Mouse (Mus musculus): ENCODE results near the gene Mfn2.

DNA sequence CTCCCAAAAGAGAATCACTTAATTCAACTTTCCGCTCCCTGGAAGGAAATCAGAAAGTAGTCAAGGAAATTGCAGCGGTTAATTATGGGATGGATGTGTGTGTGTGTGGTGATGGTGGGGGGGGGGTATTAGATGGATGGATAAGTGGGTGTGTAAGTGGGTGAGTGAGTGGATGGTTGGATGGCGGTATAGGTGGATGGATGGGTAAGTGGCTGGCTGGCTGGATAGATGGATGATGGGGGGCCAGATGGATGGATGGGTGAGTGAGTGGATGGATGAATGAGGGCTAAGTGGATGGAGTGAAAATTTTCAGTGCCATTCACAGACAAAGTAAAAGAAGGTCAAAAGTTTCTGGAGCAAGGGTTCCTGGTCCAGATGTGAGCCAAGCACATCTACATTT is 32.5 kb upstream of the Mfn2 start:
- no peak for TF ChIP-seq MAFK (IDR thresholded peaks at IDR 0.05; ENCODE audit: insufficient read depth, low read depth, low read length)
- no peak for TF ChIP-seq ZC3H11A (IDR thresholded peaks at IDR 0.05; ENCODE audit: borderline replicate concordance, low read depth, low read length)
- TF ChIP-seq CHD2 (IDR thresholded peaks at IDR 0.05; ENCODE audit: low read depth, low read length): no peak
- TF ChIP-seq ZNF384 (IDR thresholded peaks at IDR 0.05; ENCODE audit: low read depth, low read length): no peak
